Mouse (Mus musculus): ENCODE measurements around the gene Adgrf1.

The Adgrf1 gene

GRCm38 (mm10) chr17:43256536-43257135, 13.5 kb upstream of the Adgrf1 start:
- TF ChIP-seq GATA4 (IDR thresholded peaks at IDR 0.05; ENCODE audit: insufficient replicate concordance, low read length) = no peak

GRCm38 (mm10) chr17:43257699-43258098, 12.4 kb upstream of the Adgrf1 start:
- TF ChIP-seq GATA4 (IDR thresholded peaks at IDR 0.05; ENCODE audit: insufficient replicate concordance, low read length) = no peak

- no peak for TF ChIP-seq GATA4 (IDR thresholded peaks at IDR 0.05; ENCODE audit: insufficient replicate concordance, low read length)
These were observed 8.2 kb upstream of the Adgrf1 start for GRCm38 (mm10) chr17:43261937-43262336.

GRCm38 (mm10) chr17:43264739-43265138, 5.4 kb upstream of the Adgrf1 start:
- no peak for TF ChIP-seq GATA4 (IDR thresholded peaks at IDR 0.05; ENCODE audit: insufficient replicate concordance, low read length)

- TF ChIP-seq GATA4 (IDR thresholded peaks at IDR 0.05; ENCODE audit: insufficient replicate concordance, low read length) = peak; percentile 25; the same call in 1 of the 2 replicates
These were observed 4.8 kb upstream of the Adgrf1 start for GRCm38 (mm10) chr17:43265178-43265837.

GRCm38 (mm10) chr17:43265944-43266343, 4.2 kb upstream of the Adgrf1 start:
- TF ChIP-seq GATA4 (IDR thresholded peaks at IDR 0.05; ENCODE audit: insufficient replicate concordance, low read length) = no peak

GRCm38 (mm10) chr17:43266636-43267035, 3.5 kb upstream of the Adgrf1 start:
- no peak for TF ChIP-seq GATA4 (IDR thresholded peaks at IDR 0.05; ENCODE audit: insufficient replicate concordance, low read length)

GRCm38 (mm10) chr17:43267046-43267749, 2.9 kb upstream of the Adgrf1 start:
- no peak for TF ChIP-seq GATA4 (IDR thresholded peaks at IDR 0.05; ENCODE audit: insufficient replicate concordance, low read length)

- no peak for TF ChIP-seq GATA4 (IDR thresholded peaks at IDR 0.05; ENCODE audit: insufficient replicate concordance, low read length)
These were observed 6.1 kb downstream of the Adgrf1 start for GRCm38 (mm10) chr17:43276220-43276619.

GRCm38 (mm10) chr17:43277223-43277622, 7.1 kb downstream of the Adgrf1 start:
- no peak for TF ChIP-seq GATA4 (IDR thresholded peaks at IDR 0.05; ENCODE audit: insufficient replicate concordance, low read length)

- TF ChIP-seq GATA4 (IDR thresholded peaks at IDR 0.05; ENCODE audit: insufficient replicate concordance, low read length) = no peak
These were observed 9.5 kb downstream of the Adgrf1 start for GRCm38 (mm10) chr17:43279671-43280070.

GRCm38 (mm10) chr17:43282353-43282752, 12.2 kb downstream of the Adgrf1 start:
- TF ChIP-seq GATA4 (IDR thresholded peaks at IDR 0.05; ENCODE audit: insufficient replicate concordance, low read length) = no peak

- TF ChIP-seq GATA4 (IDR thresholded peaks at IDR 0.05; ENCODE audit: insufficient replicate concordance, low read length) = no peak
These were observed 12.7 kb downstream of the Adgrf1 start for GRCm38 (mm10) chr17:43282828-43283227.

- no peak for TF ChIP-seq GATA4 (IDR thresholded peaks at IDR 0.05; ENCODE audit: insufficient replicate concordance, low read length)
These were observed 29.4 kb downstream of the Adgrf1 start for GRCm38 (mm10) chr17:43299515-43299914.

- TF ChIP-seq GATA4 (IDR thresholded peaks at IDR 0.05; ENCODE audit: insufficient replicate concordance, low read length) = no peak
These were observed 56.0 kb downstream of the Adgrf1 start for GRCm38 (mm10) chr17:43325986-43326671.

Measured in liver, adult (tissue).